Mouse (Mus musculus) ovary, postnatal 36 days (tissue): ENCODE measurements around the gene Mon1a.
A peak's percentile ranks its signal among the peaks of the same experiment; 100 is the strongest.

Experiments used
- DNase-seq: peaks from one replicate; pipeline ENCODE4 v3.0.0; 2022; ENCODE audit warnings: low spot score, mixed read lengths

The Mon1a gene

DNA sequence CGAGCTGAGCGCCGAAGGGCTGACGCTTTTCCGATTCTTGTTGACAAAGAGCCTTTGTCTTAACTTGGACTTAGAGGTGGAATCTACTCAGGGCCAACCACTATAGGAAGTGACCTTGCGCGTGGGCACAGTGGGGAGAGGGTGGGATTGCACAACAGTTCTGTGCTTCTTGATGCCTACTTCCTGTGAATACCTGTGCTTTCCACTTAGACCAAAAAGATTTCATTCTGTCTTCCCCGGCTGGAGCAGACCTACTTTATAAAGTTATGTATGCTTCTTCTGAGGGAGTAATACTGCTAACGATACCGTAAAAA, 61.9 kb downstream of the Mon1a start, which contains the start of gene Traip:
Gene Traip (plus strand): TSS at position 215 of the 314 bp plus-strand sequence.
- DNase-seq, result no peak

DNA sequence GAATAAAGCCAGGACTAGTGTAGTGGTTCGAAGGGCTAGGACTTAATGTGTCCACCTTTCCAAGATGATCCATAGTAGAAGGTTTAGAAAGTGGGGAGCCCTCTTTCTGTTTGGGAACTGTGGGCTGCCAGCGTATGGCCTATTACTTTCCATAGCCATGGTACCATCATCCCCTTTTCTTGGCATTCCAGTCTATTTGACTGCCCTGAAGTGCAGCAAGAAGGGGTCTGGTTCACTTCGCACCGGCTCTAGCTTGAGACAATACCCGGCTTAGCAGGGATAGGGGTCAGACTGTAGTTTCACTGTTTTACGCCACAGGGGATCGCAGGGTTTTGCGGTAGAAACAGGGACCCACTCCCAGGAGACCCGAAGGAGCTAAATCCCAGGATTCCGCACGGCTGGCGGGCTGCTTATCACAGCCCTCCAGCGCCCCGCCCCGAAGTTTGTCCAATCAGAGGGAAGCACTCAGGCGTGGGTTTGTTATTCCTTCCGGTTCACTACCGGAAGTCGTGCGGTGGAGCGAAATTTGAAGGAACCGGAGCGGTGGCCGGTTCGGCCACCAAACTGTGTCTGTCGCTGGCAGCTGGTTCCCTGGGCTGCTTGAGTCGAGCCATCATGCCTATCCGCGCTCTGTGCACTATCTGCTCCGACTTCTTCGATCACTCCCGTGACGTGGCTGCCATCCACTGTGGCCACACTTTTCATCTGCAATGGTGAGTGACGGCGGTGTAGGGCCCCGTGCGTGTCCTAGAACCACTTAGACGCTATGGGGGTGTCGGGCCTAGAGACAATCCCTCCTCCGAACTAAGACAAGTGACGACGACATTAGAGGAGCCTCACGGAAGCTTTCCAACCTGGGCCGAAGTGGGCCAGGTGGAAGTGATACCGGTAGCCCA, 62.8 kb downstream of the Mon1a start:
- peak; percentile 88 for DNase-seq
